Mouse (Mus musculus) 3T3-L1 (cell line): ENCODE measurements around the gene Hsd17b7.
A peak's percentile ranks its signal among the peaks of the same experiment; 100 is the strongest.
"Not testable (repeated sequence)": the region's sequence is repeated elsewhere in the genome, so short reads cannot be mapped to it uniquely, and the experiment has no call there.

ENCODE experiments used
- DNase-seq: peaks from one replicate; pipeline ENCODE4 v3.0.0-alpha.2; 2015; ENCODE audit warnings: low read depth, low spot score

Hsd17b7 gene

DNA sequence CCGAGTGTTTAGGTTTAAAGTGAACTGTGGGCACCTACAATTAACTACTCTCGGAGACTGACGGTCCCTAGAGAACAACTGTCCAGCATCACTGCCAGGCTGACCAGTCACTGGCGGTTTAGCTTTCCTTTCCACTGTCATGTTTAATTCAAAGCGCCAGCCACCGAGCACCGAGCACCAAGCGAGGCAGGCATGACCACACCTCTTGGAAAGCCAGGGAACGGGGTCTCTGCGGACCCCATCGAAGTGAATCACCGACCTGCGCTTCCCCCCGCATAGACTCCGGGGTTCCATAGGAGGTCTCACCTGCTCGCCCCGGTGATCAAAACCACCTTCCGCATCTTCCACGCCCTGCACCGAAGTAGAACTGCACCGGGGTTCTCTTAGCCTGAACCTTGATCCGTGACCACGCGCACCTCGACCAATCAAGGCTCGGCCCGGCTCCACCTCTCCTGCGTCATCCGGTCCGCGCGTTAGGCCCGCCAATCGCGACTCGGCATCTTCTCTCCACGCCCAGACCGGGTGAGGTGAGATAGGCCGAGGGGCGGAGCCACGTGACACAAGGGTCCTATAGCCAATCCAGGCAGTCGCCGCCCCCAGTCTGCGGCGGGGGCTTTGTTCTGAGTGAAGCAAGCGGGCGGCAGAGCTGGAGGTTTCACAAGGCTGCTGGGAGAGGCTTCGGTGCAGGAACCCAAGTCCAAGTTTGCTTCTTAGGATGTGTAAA lies at the start of gene Hsd17b7:
TSS of gene Hsd17b7 (minus strand) at position 450 of the 724 bp plus-strand sequence.
- peak; percentile 99 for DNase-seq

DNA sequence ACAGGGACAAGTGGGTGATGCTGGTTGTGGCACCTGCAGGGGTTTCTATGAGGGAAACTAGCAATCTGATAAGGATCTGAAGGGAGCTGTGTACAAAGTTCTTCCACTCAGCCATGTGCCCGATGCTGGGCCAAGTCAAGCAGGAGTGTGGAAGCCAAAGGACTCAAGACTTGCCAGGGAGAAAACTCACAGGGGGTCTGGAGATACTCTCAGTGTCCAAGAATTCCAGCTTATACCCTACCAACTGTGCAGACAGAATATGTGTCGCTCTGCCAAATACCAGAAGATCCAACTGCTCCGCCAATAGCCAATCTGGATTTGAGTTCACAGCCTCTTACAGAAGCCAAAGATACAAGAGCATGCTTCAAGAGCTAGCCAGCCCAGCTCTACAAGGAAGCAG lies 45.7 kb upstream of the Hsd17b7 start:
- DNase-seq = no peak

DNA sequence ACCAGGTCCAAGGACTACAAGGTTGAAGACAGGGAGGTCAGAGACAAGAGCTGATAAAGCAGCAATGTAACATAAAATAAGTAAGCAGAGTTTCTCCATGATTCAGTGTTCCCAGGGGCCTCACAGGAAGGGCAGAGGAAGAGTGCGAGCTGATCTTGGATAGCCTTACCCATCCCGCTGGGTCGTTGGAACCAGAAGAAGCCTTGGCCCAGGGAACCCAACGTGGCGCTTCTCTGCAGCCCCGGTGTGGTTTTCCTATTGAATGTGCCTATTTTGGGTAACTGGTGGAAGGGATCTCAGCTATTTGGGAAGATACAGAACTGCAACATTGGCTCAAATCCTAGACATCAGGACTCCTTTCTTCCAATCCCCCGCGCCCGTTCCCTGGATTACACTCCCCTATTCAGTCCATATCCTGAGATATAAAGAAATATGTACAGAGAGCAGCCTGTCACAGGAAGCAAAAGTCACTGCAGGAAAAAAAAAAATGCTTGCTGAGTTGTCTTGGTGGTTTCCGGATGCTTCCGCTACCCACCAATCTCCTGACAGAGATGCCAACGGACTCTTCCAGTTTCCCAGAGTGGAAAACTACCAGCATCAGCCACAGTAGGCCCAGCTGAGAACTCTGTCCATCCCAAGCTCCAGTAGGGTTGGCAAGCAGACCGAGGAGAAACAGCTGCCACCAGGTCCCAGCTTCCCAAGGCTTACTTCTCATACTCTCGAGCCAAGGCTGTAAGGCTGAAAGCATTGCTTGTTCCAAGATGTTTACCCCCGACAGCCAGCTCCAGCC lies 41.9 kb upstream of the Hsd17b7 start:
- DNase-seq = peak; percentile 19

DNA sequence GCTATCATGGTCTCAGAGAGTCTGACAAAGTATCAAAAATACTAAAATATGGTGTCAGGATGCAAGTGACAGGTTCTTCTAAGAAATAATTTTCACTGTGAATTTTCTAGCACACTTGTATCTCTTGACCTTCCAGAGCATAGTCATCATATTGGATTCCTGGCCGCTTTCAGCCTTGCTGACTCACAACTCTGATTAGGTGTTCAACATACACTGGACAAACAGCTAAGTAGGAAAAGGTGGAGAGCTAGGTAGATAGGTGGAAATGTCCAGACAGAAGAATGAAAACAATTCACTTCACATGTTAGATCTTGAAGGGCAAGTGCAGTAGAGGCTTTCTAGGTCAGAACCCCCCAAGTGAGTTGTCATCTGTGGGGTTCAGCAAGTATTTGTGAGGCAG lies 40.3 kb upstream of the Hsd17b7 start:
- peak; percentile 78 for DNase-seq

DNA sequence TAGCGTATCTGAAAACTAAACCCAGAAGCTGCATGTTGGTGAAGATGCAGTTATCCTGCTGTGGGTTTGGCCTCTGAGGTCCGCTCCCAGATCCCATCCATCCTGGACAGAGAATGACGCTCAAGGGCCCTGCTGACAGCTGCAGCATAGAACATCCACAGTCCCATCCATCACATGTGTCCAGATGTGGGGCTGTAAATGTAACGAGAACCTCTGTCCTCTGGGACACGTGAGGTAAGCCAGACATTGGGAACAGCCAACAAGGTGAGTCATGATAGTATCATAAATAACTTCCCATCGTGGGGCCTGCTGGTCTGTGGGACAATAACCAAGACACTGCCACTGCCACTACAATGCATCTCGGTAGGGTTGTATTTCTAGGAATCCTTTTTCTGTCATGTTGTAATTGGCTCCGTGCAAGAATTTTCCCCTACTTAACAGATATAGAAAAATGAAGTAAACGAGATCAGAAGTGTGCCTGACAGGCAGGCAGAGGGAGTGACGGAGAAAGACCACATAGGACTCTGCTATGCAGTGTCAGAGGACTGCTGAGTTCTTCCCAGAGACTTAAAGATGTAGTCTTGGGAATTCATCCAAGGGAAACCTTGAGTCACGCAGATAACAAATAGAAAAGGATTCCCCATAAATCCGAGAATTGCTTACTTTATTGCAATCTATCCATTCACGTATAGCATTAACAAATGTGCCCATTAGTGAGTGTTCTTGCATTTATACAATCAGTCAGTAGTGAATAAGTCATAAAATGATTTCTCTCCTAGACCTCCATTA lies 39.6 kb upstream of the Hsd17b7 start:
- DNase-seq = peak; percentile 96

DNA sequence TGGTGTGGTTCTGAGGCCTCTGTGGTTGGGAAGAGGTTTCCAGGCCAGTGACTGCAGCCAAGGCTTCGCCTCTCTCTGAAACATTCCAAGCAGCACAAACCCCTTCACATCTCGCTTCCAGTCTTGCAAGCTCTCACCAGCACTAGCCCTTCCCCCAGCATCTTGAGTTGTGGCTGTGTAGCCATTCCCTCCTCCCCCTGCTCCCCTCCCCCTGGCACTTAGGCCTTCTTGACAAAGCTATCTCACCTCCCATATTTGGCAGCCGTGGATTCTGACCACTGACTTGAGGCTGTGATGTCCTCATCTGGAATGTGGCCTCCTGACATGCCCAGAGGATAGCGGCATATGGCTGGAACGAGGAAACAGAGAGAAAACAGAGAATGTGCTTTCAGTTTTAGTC lies 37.5 kb upstream of the Hsd17b7 start:
- peak; percentile 97 for DNase-seq

DNA sequence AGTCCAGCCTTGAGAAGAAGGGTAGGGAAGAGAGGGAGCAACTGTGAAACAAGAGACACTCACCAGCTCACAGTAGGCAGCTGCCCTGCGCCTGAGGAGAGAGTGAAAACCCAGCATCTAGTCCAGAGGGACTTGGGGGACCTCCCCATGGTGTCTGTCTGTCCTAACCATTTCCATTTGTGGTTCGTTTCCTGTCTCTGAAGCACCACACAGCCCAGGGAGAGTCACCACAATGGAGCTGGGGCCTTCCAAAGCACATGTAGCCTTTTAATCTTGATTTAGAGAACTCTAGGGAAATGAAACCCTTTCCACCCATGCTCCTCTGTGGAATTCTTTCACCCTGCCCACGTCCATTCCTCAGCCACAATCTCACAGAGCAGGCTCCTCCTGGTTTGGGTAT lies 36.3 kb upstream of the Hsd17b7 start:
- no peak for DNase-seq

DNA sequence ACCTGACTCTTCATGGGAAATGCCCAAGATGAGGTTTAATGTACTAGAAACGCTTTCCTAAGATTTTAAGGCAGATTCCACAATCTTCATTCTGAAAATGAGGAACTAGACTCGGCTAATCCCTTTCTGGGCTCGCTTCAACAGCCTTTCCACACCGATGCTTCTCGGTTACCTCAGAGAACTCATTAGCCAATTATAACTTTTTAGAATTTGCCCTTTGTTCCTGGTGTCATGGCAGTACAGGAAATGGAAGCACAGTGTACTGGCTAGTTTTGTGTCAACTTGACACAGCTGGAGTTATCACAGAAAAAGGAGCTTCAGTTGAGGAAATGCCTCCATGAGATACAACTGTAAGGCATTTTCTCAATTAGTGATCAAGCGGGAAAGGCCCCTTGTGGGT lies 24.9 kb upstream of the Hsd17b7 start:
- not testable (repeated sequence) for DNase-seq

DNA sequence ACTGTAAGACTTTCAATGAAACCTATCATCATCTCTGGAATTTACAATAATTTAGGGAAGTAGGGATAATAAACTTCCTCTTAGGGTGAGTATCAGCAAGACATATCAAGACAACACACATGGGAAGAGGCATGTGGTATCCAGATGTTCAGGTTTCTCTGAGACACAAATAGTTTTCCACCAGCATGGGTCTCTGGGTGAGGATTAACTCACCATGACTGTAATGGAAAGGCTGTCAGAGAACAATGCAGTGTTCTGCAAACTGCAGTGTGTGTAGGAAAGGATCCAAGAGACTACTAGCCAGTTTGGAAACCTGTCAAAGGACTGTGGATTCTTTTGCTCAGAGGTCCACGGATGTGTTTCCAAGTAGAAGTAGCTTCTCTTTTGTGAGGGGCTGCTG lies 17.1 kb upstream of the Hsd17b7 start:
- peak; percentile 88 for DNase-seq

DNA sequence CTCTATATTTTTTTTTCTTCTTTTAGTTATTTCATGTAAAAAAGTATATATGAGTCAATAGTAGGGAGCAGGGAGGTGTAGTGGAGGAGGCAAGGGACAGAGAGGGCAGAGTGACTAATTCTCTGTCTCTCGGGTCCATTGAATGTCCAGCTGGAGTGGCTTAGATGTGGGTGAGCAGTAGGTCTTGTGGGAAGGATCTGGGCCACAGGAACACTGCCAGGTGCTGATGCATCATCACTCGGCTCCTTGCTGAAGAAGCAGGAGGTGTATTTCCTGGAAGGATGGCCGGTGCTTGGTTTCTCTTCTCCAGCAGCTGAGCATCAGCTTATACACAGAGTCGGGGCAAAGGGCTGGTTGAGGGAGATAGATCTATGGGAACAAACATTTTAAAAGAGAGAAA lies 8.6 kb upstream of the Hsd17b7 start:
- peak; percentile 90 for DNase-seq

DNA sequence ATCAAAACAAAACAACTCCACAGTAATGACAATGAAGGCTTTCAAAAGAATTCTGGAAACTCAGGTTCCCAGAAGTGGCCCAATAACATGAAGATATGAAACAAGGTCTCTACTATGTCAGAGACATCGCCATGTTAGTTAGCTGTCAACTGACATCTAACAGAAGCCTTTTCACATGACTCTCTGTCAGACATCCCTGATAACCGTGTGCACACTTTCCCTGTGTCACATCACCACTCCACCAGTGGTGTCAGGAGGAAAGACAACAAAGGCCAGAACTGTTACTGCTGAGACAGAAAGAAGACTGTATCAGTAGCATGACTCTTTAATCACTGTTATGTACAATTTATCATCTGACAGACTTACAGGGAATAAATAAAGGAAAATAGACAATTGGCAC lies 3.0 kb upstream of the Hsd17b7 start:
- no peak for DNase-seq

DNA sequence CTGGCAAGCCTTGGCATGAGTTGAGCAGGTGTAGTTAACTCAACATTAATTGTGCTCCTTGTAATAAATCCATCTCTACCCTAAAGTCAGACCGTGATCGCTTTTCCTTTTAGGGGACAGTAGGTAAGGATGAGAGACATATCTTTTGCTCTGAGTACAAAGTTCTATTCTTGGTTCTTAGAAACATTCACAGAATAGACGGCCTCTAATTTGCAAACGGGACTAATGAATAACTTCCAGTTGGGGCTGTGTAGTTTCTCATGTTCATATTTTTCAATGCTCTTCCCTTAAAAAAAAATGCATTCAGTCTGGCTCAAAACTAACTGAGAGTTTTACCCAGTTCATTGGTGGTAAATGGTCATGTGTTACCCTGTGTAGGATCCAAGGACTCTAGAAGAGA lies 1.9 kb upstream of the Hsd17b7 start:
- DNase-seq = no peak

DNA sequence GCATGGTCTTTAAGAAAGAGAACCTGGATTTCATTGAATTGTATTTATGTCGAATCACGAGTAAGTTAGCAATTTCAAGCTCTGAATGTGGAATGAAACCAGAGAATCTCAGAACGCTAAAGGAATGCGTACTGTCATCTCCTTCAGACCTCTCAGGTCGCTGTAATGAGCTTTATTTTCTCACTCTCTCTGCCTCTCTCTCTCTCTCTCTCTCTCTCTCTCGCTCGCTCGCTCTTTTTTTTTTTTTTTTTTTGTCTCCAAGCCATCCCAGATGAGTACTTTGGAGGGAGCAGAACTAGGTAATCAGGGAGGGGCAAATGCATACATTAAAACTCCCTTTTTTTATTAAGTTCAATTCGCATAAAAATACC lies 460 bp upstream of the Hsd17b7 start:
- no peak for DNase-seq

DNA sequence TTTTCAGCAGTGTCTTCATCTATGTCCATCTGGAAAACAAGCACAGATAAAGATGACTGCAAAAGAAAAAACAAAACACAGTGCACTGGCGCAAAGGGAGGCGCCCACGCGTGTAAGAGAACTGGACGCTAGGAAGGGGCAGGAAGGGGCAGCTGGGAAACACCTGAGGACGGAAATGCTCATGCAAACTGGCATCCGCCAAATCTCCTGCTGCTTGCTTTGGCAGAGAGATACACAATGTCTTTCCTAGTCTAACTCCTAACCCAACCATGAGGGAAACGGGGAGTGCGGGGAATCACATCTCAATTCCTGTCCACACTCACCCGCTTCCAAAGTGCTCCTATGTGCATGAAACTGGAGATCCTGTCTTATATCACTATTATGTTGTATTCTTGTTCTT lies 15.9 kb downstream of the Hsd17b7 start:
- no peak for DNase-seq

DNA sequence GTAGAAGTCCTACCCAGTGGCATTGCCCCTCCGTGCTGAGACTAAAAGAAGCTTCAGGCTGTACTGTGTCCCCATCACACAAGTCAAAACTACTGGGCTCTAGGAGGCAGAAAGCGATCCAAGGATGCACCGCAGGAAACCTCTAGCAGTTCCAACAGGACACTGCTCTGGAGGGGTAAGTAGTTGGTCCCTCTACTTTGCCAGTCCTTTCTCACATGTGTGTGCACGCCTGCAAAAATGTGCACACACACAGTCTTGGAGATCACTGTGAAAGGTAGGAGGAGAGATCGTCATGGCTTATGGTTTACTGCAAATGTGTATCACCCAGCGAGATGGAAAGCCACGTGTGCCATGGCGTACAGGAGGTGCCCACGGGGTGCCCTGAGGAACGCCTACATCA lies 16.4 kb downstream of the Hsd17b7 start:
- DNase-seq = no peak

DNA sequence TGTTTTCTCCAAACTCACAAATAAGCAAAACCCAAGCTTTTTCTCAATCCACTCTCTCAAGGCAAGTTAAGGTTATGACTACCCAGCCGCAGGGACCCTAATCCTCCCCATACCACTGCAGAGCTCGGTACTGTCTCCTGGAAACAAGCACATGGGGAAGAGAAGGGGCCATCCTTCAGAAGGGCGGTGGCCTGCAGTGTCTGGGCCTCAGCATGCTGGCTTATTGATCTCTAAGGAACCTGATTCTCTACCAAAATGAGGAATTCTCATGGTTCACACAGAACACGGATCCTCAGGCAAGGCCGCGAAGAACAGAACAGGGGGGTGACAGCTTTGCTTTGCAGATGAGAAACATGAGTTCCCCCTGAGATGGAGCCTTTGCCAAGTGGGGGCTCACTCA lies 17.5 kb downstream of the Hsd17b7 start:
- no peak for DNase-seq

DNA sequence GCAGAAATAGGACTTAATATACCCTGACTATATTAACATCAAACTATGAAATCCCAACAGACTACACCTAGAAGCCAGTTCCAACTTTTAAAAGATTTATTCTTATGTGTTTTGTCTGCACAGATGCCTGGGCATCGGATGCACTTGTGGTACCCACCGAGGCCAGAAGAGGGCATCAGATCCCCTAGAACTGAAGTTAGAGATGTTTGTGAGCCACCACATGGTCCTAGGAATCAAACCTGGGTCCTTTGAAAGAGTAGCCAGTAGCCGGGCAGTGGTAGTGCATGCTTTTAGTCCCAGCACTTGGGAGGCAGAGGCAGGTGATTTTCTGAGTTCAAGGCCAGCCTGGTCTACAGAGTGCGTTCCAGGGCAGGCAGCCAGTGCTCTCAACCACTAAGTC lies 18.4 kb downstream of the Hsd17b7 start:
- peak; percentile 40 for DNase-seq

DNA sequence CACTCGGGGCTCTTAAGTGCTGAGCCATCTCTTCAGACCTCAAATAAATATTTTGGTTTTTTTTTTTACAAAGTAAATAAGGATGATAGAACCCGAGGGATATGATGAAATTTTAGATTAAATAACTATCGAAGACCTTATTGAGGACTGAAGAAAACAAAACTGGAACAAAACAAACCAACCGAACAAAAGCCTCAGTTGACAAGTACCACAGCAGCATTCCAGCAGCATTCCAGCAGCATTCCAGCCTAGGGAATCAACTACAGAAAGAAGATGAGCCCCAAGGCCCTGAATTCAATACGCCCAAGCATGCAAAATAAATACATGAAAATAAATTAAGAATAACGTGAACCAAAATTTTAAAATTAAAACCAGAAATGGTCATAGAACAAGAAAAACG lies 19.1 kb downstream of the Hsd17b7 start:
- DNase-seq = no peak

DNA sequence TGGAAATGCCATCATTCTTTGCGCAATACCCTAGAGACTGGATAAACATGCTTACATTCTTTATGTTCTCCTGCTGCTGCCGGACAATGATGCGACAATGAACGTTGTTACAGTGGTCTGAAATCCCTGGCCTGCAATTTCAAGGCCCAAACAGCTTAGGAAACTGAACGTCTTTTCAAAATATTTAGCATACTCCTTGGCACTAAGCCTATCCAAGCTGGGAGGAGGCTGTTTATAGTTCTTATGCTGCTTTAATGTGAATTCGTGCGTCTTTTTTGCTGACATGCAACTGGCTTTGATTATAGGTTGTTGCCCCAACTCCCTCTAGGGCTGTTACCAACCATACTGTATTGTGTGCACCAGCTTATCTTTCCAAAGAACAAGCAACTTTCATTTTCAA lies 20.2 kb downstream of the Hsd17b7 start:
- peak; percentile 40 for DNase-seq

DNA sequence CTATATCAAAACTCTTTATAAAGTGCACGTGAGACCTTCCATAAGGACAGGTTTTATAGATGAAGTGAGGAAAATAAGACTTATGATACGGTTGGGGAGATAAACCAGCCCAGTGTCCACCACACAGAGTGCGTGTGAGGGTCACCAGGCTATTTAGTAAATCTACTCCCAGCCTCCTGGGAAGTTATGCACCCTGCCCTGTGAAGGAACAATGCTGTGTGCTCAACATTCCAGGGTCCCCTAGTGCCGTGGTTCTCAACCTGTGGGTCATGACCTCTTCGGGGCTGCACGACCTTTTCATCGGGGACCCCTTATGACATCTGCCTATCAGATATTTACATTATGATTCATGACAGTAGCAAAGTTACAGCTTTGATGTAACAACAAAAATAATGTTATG lies 20.8 kb downstream of the Hsd17b7 start:
- DNase-seq = no peak

DNA sequence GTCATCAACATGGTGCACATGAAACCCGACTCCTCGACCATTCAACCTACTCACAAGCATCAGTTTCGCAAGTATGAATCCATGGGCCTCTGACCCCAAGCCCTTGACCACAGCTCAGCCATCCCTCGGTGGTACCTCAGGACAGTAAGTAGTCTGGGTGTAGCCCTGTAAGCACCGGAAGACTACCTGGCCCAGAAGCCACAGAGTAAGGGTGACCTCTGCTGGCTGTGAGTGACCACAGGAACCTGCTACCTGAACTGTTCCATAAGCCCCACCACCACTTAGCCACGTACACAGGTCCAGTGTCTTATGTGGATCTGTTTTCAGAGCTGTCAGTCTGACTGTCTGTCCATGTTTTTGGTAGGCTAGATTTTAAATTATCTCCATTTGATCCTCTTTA lies 21.4 kb downstream of the Hsd17b7 start:
- DNase-seq = no peak

DNA sequence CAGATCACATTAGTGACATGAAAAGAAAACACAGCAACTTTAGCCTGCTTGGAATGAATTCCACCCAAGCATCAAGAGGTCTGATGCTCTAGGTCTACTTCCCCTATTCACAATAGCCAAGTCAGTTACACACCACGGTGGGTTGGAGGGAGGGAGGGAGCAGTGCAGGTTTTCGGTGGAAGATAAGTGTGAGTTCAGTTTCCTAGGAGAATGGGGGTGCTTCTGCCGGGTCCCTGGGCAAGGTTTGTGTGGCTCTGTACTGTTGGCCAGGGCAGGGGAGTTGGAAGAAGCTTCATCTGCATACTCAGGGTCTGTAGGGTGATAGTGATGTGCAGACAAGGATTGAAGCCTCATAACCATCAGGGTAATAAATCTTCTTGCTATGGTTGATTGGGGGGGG lies 23.0 kb downstream of the Hsd17b7 start:
- DNase-seq = no peak

DNA sequence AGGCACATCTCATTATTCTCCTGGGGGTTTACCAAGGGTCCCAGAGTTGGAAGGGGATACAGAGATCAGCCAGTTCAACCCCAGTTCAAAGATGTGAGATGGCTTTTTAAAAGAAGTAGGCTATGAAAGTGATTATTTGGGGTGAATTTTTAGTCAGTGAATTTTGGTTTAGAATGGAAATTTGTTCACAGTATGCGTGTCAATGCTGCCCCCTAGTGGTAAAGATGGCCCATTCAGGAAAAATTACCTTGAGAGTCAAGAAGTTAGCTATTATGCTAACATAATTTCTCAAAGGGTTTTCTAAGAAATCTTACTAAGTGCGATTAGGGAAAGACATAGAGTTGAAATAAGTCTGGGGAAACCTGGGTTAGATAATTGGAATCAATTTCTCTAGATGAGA lies 29.7 kb downstream of the Hsd17b7 start:
- peak; percentile 82 for DNase-seq
